Mouse (Mus musculus): ENCODE measurements around the gene Agpat3.

- no peak for TF ChIP-seq CTCF (IDR thresholded peaks at IDR 0.05; ENCODE audit: insufficient read depth, low read length)
- no peak for TF ChIP-seq POLR2A (IDR thresholded peaks at IDR 0.05; ENCODE audit: borderline replicate concordance, extremely low read depth, low read depth, low read length)
These were observed 32.3 kb downstream of the Agpat3 start for GRCm38 (mm10) chr10:78319940-78320339.
